Mouse (Mus musculus) heart, postnatal 0 days (tissue): ENCODE measurements around the gene Clip2.

Experiments used
- CTCF ChIP-seq: IDR thresholded peaks from 2 replicates; pipeline ENCODE4 v1.5.1; 2016; ENCODE audit warnings: antibody characterized with exemption, control low read depth, low read depth
- EP300 ChIP-seq: IDR thresholded peaks from 2 replicates; pipeline ENCODE4 v1.6.1; 2016; ENCODE audit warnings: antibody characterized with exemption, low read depth

GRCm38 (mm10) chr5:134505810-134506292 lies 46.4 kb downstream of the Clip2 start:
- no peak for TF ChIP-seq EP300
- TF ChIP-seq CTCF, result no peak
